Mouse (Mus musculus): Measurements from ENCODE around the gene Xylt2.

DNA sequence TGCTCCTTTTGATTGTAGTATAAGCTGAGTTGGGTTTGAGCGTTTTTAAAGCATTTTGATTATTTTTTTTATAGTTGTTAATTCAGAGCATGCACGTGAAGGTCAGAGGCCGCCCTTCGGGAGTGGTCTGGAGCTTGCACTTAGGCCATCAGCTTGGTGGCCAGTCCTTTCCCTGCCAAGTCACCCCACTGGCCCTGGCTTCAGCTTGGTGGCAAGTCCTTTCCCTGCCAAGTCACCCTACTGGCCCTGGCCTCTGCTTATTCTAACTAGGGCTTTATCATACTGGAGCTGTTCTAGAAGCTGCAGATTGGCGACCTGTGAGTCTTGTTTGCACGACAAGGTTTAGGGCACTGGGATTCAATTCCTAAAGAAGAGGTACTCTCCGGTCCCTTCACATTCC lies 5.1 kb upstream of the Xylt2 start:
- TF ChIP-seq CTCF (IDR thresholded peaks at IDR 0.05; ENCODE audit: low read depth) (no peak), EP300 (IDR thresholded peaks at IDR 0.05; ENCODE audit: low read depth) (no peak)
